Mouse (Mus musculus) G1E (cell line): ENCODE measurements around the gene Kcnf1. TPM values are rescaled to one million over a fixed set of nuclear protein-coding genes. Genes with fewer than 3 reads are reported as not detected.

Experiments
- ATAC-seq: 2 replicates; pipeline ENCODE4 v1.8.0; 2016; ENCODE audit warnings: mild to moderate bottlenecking; ENCODE audit not compliant: insufficient number of reproducible peaks, poor library complexity, low FRiP score, severe bottlenecking; ENCODE audit errors: extremely low read depth
- DNase-seq: peaks from one replicate; pipeline ENCODE4 v3.0.0; 2012; ENCODE audit warnings: low spot score
- H3K27me3 ChIP-seq: 2 replicates; pipeline ENCODE4 v1.6.1; 2012; ENCODE audit warnings: mild to moderate bottlenecking, low read length, inconsistent platforms; ENCODE audit not compliant: insufficient read depth
- H3K36me3 ChIP-seq: replicated peaks from 2 replicates; pipeline ENCODE3; 2012; ENCODE audit warnings: mild to moderate bottlenecking, inconsistent platforms
- H3K4me1 ChIP-seq: 2 replicates; pipeline ENCODE4 v1.6.1; 2012; ENCODE audit warnings: low read depth, low read length, inconsistent platforms, mixed read lengths; ENCODE audit not compliant: insufficient read depth
- H3K4me3 ChIP-seq: 2 replicates; pipeline ENCODE4 v1.5.1; 2012; ENCODE audit warnings: low read depth, mild to moderate bottlenecking, inconsistent platforms, low read length, moderate library complexity, mixed read lengths
- H3K9me3 ChIP-seq: replicated peaks from 2 replicates; pipeline ENCODE4 v1.6.1; 2012; ENCODE audit warnings: inconsistent platforms
- CTCF ChIP-seq: IDR thresholded peaks from 2 replicates; pipeline ENCODE4 v1.5.1; 2012; ENCODE audit warnings: low read depth, low read length, inconsistent platforms, mixed read lengths
- GATA1 ChIP-seq: IDR thresholded peaks from 2 replicates; pipeline ENCODE4 v1.6.1; 2012; ENCODE audit warnings: borderline replicate concordance, low read length, inconsistent platforms, mixed read lengths
- GATA2 ChIP-seq: IDR thresholded peaks from 2 replicates; pipeline ENCODE4 v1.6.1; 2012; ENCODE audit warnings: low read depth, low read length, inconsistent platforms, borderline replicate concordance
- POLR2AphosphoS5 ChIP-seq: IDR thresholded peaks from 2 replicates; pipeline ENCODE4 v1.6.1; 2012; ENCODE audit warnings: low read depth, low read length, inconsistent platforms; ENCODE audit not compliant: insufficient replicate concordance
- TAL1 ChIP-seq: conservative IDR thresholded peaks from 2 replicates; pipeline ENCODE4 v1.6.1; 2012; ENCODE audit warnings: low read depth, low read length, inconsistent platforms, mixed read lengths
- polyA plus RNA-seq: library from polyadenylated mRNA; stranded (reverse); fragments of >175 nt; gene quantifications from 2 replicates; pipeline ENCODE4 v1.2.3, GENCODE M21; 2012
- total RNA-seq, 2 experiments: library from RNA; stranded (forward) in 1 of 2; stranded (reverse) in 1 of 2; fragments of 200-1000 nt in 1 of 2; fragments of >200 nt in 1 of 2; fragmentation: Nextera tagmentation in 1 of 2; gene quantifications; 2 replicates each; pipeline ENCODE4 v1.2.3; 2014 to 2017

Kcnf1 gene
- total and polyA plus RNA-seq, 3 experiments = 0.05 TPM; not detected in 2

GRCm38 (mm10) chr12:17170406-17170805 lies 6.3 kb downstream of the Kcnf1 start:
- Histone ChIP-seq H3K27me3 (peaks cover 1% of the 10 kb centered on the region; the same call in 1 of the 2 replicates), H3K4me3 (no peak overlapping the region), H3K4me1 (no peaks in the 10 kb centered on the region), H3K36me3 (no peaks in the 10 kb centered on the region), H3K9me3 (no peaks in the 10 kb centered on the region)
- TF ChIP-seq CTCF = no peak
- no peak for TF ChIP-seq POLR2AphosphoS5
- no peak for TF ChIP-seq GATA1
- TF ChIP-seq GATA2 = no peak
- ATAC-seq (no peak), DNase-seq (no peak)

GRCm38 (mm10) chr12:17166116-17166515 lies 10.6 kb downstream of the Kcnf1 start:
- Histone ChIP-seq H3K27me3 (no peaks in the 10 kb centered on the region), H3K4me3 (no peak overlapping the region), H3K36me3 (no peaks in the 10 kb centered on the region), H3K4me1 (no peaks in the 10 kb centered on the region), H3K9me3 (no peaks in the 10 kb centered on the region)
- no peak for DNase-seq
- TF ChIP-seq GATA2 (no peak), GATA1 (no peak), TAL1 (no peak), CTCF (no peak), POLR2AphosphoS5 (no peak)
- no peak for ATAC-seq

GRCm38 (mm10) chr12:17163996-17164395 lies 12.7 kb downstream of the Kcnf1 start:
- H3K36me3 ChIP-seq = no peaks in the 10 kb centered on the region

GRCm38 (mm10) chr12:17159549-17159948 lies 17.1 kb downstream of the Kcnf1 start:
- H3K4me1 ChIP-seq = no peaks in the 10 kb centered on the region
- ATAC-seq (no peak), DNase-seq (no peak)
- no peak overlapping the region for H3K4me3 ChIP-seq
- H3K9me3 ChIP-seq = no peaks in the 10 kb centered on the region
- H3K27me3 ChIP-seq = 0 out of 2 replicates have a peak, but pooled peaks cover 3% of the 10 kb centered on the region
- TF ChIP-seq GATA1 = no peak
- no peak for TF ChIP-seq POLR2AphosphoS5
- TF ChIP-seq CTCF = no peak
- TF ChIP-seq GATA2 = no peak
- TF ChIP-seq TAL1 = no peak
- H3K36me3 ChIP-seq = no peaks in the 10 kb centered on the region

More at GRCm38 (mm10) chr12:17163996-17164395, 12.7 kb downstream of the Kcnf1 start:
- ATAC-seq (no peak), DNase-seq (no peak)
- TF ChIP-seq POLR2AphosphoS5 (no peak), GATA2 (no peak), GATA1 (no peak), CTCF (no peak), TAL1 (no peak)
- H3K9me3 ChIP-seq = no peaks in the 10 kb centered on the region
- 0 out of 2 replicates have a peak, but pooled peaks cover 3% of the 10 kb centered on the region for H3K27me3 ChIP-seq
- no peaks in the 10 kb centered on the region for H3K4me1 ChIP-seq
- no peak overlapping the region for H3K4me3 ChIP-seq

- TF ChIP-seq GATA2 (no peak), CTCF (no peak), TAL1 (no peak), GATA1 (no peak), POLR2AphosphoS5 (no peak)
- Histone ChIP-seq H3K4me1 (no peaks in the 10 kb centered on the region), H3K27me3 (0 out of 2 replicates have a peak, but pooled peaks cover 3% of the 10 kb centered on the region), H3K36me3 (no peaks in the 10 kb centered on the region), H3K9me3 (no peaks in the 10 kb centered on the region), H3K4me3 (no peak overlapping the region)
- ATAC-seq = no peak
- DNase-seq = no peak
Observed at GRCm38 (mm10) chr12:17157558-17157957, 19.1 kb downstream of the Kcnf1 start.

- Histone ChIP-seq H3K4me1 (no peaks in the 10 kb centered on the region), H3K36me3 (no peaks in the 10 kb centered on the region), H3K27me3 (0 out of 2 replicates have a peak, but pooled peaks cover 3% of the 10 kb centered on the region), H3K4me3 (no peak overlapping the region), H3K9me3 (no peaks in the 10 kb centered on the region)
- no peak for TF ChIP-seq TAL1
- TF ChIP-seq CTCF = no peak
- no peak for TF ChIP-seq GATA2
- no peak for TF ChIP-seq POLR2AphosphoS5
- ATAC-seq (no peak), DNase-seq (no peak)
Observed at GRCm38 (mm10) chr12:17155781-17156180, 20.9 kb downstream of the Kcnf1 start.

- DNase-seq (no peak), ATAC-seq (no peak)
- Histone ChIP-seq H3K9me3 (no peaks in the 10 kb centered on the region), H3K27me3 (no peaks in the 10 kb centered on the region), H3K36me3 (no peaks in the 10 kb centered on the region), H3K4me3 (no peak overlapping the region), H3K4me1 (no peaks in the 10 kb centered on the region)
- TF ChIP-seq POLR2AphosphoS5 (no peak), TAL1 (no peak), CTCF (no peak), GATA2 (no peak), GATA1 (no peak)
Observed at GRCm38 (mm10) chr12:17152840-17153239, 23.8 kb downstream of the Kcnf1 start.
